Mouse (Mus musculus) kidney, embryonic 14.5 days (tissue): Measurements from ENCODE around the gene Gm21616. TPM values are rescaled to one million over a fixed set of nuclear protein-coding genes. Genes with fewer than 3 reads are reported as not detected.
"Not testable (repeated sequence)": the region's sequence is repeated elsewhere in the genome, so short reads cannot be mapped to it uniquely, and the experiment has no call there.

Experiments
- ATAC-seq: fragments of 200-750 bp; cut with Nextera tagmentation; 2 replicates; pipeline ENCODE4 v1.8.0; 2017; ENCODE audit warnings: moderate number of reproducible peaks, mild to moderate bottlenecking, moderate TSS enrichment, moderate library complexity; ENCODE audit not compliant: low FRiP score, low TSS enrichment
- H3K27ac ChIP-seq: fragments of 300-500 bp; sonication (generic); 2 replicates; pipeline ENCODE4 v1.5.1; 2014; ENCODE audit warnings: low read depth, mild to moderate bottlenecking, low read length, moderate library complexity, mixed read lengths
- H3K27me3 ChIP-seq: fragments of 300-500 bp; sonication (generic); 2 replicates; pipeline ENCODE4 v1.6.1; 2014; ENCODE audit warnings: mild to moderate bottlenecking, low read length; ENCODE audit not compliant: control insufficient read depth, insufficient read depth
- H3K36me3 ChIP-seq: fragments of 300-500 bp; sonication (generic); 2 replicates; pipeline ENCODE4 v1.6.1; 2014; ENCODE audit warnings: low read length, mixed read lengths; ENCODE audit not compliant: control insufficient read depth, insufficient read depth
- H3K4me1 ChIP-seq: fragments of 300-500 bp; sonication (generic); 2 replicates; pipeline ENCODE4 v1.6.1; 2014; ENCODE audit warnings: low read length, mixed read lengths; ENCODE audit not compliant: control insufficient read depth, insufficient read depth
- H3K4me2 ChIP-seq: fragments of 300-500 bp; sonication (generic); replicated peaks from 2 replicates; pipeline ENCODE4 v1.6.1; 2014; ENCODE audit warnings: low read depth, mild to moderate bottlenecking, low read length
- H3K4me3 ChIP-seq: fragments of 300-500 bp; sonication (generic); 2 replicates; pipeline ENCODE4 v1.5.1; 2014; ENCODE audit warnings: mild to moderate bottlenecking, low read length
- H3K9ac ChIP-seq: fragments of 300-500 bp; sonication (generic); 2 replicates; pipeline ENCODE4 v1.6.1; 2014; ENCODE audit warnings: low read depth, mild to moderate bottlenecking, low read length, moderate library complexity
- H3K9me3 ChIP-seq: fragments of 300-500 bp; sonication (generic); 2 replicates; pipeline ENCODE4 v1.6.1; 2016; ENCODE audit warnings: low read length; ENCODE audit not compliant: control insufficient read depth
- WGBS: fragments of 180-500 bp; shearing (Covaris S2); extraction: QIAGEN DNeasy Blood & Tissue Kit; methylation state at CpG from one replicate; pipeline ENCODE4 v1.1.7; 2014; 5-methylcytosine and 5-hydroxymethylcytosine counted together
- polyA plus RNA-seq: library from polyadenylated mRNA; unstranded; fragments of >200 nt; fragmentation: Nextera tagmentation; extraction: Ambion mirVana; gene quantifications from 2 replicates; pipeline ENCODE4 v1.2.1, GENCODE M21; 2014

Gm21616 gene
- polyA plus RNA-seq, result not detected in 2 replicates

DNA sequence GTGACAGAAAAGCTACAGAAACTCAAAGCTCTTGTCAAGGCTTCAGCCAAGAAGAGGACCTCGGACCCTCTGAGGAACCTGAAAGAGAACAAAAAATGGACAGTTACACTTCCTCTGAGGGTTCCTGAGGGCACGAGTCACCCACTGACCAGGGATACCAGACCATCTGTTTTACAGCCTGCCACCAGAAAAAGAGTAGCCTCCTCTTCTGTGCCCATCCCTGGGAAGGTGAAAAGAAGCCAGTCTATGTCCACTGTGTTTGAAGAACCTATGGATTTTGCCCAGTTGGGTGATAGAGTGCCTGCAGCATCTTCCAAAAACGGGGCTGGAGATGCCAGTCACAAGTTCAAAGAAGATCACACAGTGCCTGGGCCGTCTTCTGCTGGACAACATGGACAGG lies at the start of gene Gm21616:
Gm21616 (plus strand) TSS at position 301 of the 400 bp plus-strand sequence.
- H3K4me2 ChIP-seq, H3K36me3 ChIP-seq, H3K4me1 ChIP-seq, H3K27me3 ChIP-seq, H3K9me3 ChIP-seq, ATAC-seq, H3K27ac ChIP-seq, H3K9ac ChIP-seq, H3K4me3 ChIP-seq: not testable (repeated sequence)
- no CpG with 5 or more reads among the region's 4 CpGs for WGBS
